Mouse (Mus musculus): ENCODE results near the gene Sepsecs.

Gene Sepsecs

GRCm38 (mm10) chr5:52643947-52644840 is 25.3 kb downstream of the Sepsecs start:
- DNase-seq (ENCODE audit: low spot score), result peak; percentile 24

GRCm38 (mm10) chr5:52641736-52642135 is 27.8 kb downstream of the Sepsecs start:
- DNase-seq (ENCODE audit: low spot score), result no peak

GRCm38 (mm10) chr5:52638916-52639315 is 30.6 kb downstream of the Sepsecs start:
- no peak for DNase-seq (ENCODE audit: low spot score)

- DNase-seq (ENCODE audit: low spot score), result no peak
Measured at GRCm38 (mm10) chr5:52638006-52638405, 31.5 kb downstream of the Sepsecs start.

- no peak for DNase-seq (ENCODE audit: low spot score)
Measured at GRCm38 (mm10) chr5:52636923-52637322, 32.6 kb downstream of the Sepsecs start.

- DNase-seq (ENCODE audit: low spot score), result no peak
Measured at GRCm38 (mm10) chr5:52636025-52636755, 33.3 kb downstream of the Sepsecs start.

GRCm38 (mm10) chr5:52634017-52634416 is 35.5 kb downstream of the Sepsecs start:
- no peak for DNase-seq (ENCODE audit: low spot score)

- DNase-seq (ENCODE audit: low spot score), result no peak
Measured at GRCm38 (mm10) chr5:52630541-52630940, 39.0 kb downstream of the Sepsecs start.

- no peak for DNase-seq (ENCODE audit: low spot score)
Measured at GRCm38 (mm10) chr5:52629214-52629613, 40.3 kb downstream of the Sepsecs start.

- no peak for DNase-seq (ENCODE audit: low spot score)
Measured at GRCm38 (mm10) chr5:52628783-52629182, 40.7 kb downstream of the Sepsecs start.

- no peak for DNase-seq (ENCODE audit: low spot score)
Measured at GRCm38 (mm10) chr5:52627713-52628112, 41.8 kb downstream of the Sepsecs start.

- no peak for DNase-seq (ENCODE audit: low spot score)
Measured at GRCm38 (mm10) chr5:52626092-52626491, 43.4 kb downstream of the Sepsecs start.

- no peak for DNase-seq (ENCODE audit: low spot score)
Measured at GRCm38 (mm10) chr5:52624956-52625355, 44.6 kb downstream of the Sepsecs start.

- no peak for DNase-seq (ENCODE audit: low spot score)
Measured at GRCm38 (mm10) chr5:52623099-52623498, 46.4 kb downstream of the Sepsecs start.

- no peak for DNase-seq (ENCODE audit: low spot score)
Measured at GRCm38 (mm10) chr5:52618348-52619270, 50.9 kb downstream of the Sepsecs start.

- DNase-seq (ENCODE audit: low spot score), result no peak
Measured at GRCm38 (mm10) chr5:52617711-52618347, 51.7 kb downstream of the Sepsecs start.

GRCm38 (mm10) chr5:52616549-52616948 is 53.0 kb downstream of the Sepsecs start:
- peak; percentile 58 for DNase-seq (ENCODE audit: low spot score)

- DNase-seq (ENCODE audit: low spot score), result no peak
Measured at GRCm38 (mm10) chr5:52615421-52615820, 54.1 kb downstream of the Sepsecs start.

- DNase-seq (ENCODE audit: low spot score), result no peak
Measured at GRCm38 (mm10) chr5:52614686-52615085, 54.8 kb downstream of the Sepsecs start.

GRCm38 (mm10) chr5:52612776-52613175 is 56.7 kb downstream of the Sepsecs start:
- DNase-seq (ENCODE audit: low spot score), result no peak

GRCm38 (mm10) chr5:52611315-52611895 is 58.1 kb downstream of the Sepsecs start:
- DNase-seq (ENCODE audit: low spot score), result no peak
